Mouse (Mus musculus) T-helper 17 cell (primary cell): Measurements from ENCODE around the gene Isg15.

Source experiments
- in situ Hi-C, 2 experiments: fragments of 300-600 bp; cut with MboI, MseI; formaldehyde crosslinking; loops; 1 replicate in 1 of 2; 2 replicates in 1 of 2; pipeline ENCODE4 v1.15.1; 2025; ENCODE audit warnings: high pct_unique_total_duplicates in 2 of 2

The Isg15 gene

DNA sequence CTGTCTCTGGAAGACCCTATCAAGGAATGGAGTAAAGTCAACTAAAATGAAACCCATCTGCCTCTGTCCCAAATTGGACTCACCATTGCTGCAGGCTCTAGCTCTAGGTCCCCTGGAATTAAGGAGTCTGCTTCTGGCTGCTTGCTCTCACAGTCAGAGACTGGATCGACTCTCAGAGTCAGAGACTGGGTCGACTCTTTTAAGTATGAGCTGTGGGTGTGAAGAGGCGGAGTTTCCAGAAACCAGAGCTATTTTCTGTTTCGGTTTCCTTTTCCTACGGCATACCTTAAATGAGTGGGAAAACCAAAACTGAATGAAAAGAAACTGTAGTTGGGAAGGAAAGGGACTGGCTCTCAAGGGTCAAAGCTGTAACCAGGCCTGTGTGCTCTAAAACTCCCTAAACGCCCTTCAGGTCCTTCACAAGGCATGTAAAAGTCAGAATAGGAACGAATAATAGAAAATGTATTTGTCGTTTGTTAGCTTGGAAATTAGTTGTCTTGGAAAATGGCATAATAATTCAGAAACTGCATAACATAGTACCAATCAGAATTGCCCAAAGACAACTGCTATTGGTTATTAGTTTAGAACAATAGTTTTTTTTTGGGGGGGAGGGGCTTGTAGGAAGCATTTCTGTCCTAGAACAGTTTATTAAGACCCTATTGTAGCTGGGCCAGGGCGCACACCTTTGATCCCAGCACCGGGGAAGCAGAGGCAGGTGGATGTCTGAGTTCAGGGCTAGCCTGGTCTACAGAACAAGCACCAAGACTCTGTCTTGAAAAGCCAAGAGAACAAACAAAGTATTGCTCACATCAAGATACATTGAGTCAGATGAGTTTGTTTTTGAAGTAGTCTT is at the start of gene Isg15:
Gene Isg15, minus strand, starts transcription at position 196 of the 853 bp plus-strand sequence.
- in situ Hi-C loops, result no loop called here

DNA sequence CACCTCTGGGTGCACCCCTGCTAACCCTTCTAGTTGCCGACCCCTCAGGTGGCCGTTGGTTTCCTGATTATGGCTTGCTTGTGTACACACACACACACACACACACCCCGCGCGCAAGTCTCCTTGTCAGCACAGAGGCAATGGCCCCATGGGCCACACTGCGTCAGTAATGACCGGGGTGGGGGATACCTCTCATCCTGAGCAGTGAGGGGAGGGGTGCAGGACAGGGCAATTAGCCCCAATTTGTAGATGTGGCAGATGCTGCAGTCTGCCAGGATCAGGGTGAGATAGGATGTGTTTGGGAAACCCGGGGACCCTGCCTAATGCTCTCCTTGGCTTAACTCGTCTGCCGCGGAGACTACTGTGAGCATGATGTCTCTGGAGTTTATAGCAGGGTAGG is 48.9 kb upstream of the Isg15 start:
- in situ Hi-C loops, result loop anchor here (5.0 kb wide), 2 partner anchors 63 to 122 kb away; no protein-coding TSS in a partner anchor

DNA sequence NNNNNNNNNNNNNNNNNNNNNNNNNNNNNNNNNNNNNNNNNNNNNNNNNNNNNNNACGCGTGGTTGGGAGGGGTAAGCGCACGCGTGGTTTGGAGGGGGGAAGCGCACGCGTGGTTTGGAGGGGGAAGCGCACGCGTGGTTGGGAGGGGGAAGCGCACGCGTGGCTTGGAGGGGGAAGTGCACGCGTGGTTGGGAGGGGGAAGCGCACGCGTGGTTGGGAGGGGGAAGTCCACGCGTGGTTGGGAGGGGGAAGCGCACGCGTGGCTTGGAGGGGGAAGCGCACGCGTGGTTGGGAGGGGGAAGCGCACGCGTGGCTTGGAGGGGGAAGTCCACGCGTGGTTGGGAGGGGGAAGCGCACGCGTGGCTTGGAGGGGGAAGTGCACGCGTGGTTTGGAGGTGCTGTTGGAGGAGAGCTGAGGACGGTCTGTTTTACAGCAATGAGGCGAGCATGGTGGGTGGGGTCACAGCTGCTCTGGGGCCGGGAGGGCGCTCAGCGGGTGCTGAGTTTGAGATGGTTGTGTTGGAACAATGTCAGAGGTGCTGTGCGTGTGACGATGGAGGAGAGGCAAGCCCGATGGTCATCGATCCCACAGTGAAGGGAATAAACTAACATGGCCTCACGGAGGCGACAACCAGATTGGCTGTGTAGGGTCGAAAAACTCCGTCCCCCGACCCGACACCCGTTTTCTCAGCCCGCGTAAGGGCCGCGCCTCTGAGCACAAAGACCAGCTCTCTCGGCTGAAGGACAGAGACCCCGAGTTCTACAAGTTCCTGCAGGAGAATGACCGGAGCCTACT is 36.2 kb upstream of the Isg15 start:
- in situ Hi-C loops, result no loop called here

GRCm38 (mm10) chr4:156235808-156236533 is 35.4 kb upstream of the Isg15 start, which contains the start of gene Noc2l:
TSS of gene Noc2l (plus strand) at chr4:156236010.
- in situ Hi-C loops, result no loop called here

- in situ Hi-C loops, result no loop called here
Observed at GRCm38 (mm10) chr4:156235360-156235770, 34.7 kb upstream of the Isg15 start.

GRCm38 (mm10) chr4:156234701-156235213 is 34.1 kb upstream of the Isg15 start, which contains the start of gene Plekhn1:
TSS of gene Plekhn1 (minus strand) at chr4:156234857.
- in situ Hi-C loops, result no loop called here

DNA sequence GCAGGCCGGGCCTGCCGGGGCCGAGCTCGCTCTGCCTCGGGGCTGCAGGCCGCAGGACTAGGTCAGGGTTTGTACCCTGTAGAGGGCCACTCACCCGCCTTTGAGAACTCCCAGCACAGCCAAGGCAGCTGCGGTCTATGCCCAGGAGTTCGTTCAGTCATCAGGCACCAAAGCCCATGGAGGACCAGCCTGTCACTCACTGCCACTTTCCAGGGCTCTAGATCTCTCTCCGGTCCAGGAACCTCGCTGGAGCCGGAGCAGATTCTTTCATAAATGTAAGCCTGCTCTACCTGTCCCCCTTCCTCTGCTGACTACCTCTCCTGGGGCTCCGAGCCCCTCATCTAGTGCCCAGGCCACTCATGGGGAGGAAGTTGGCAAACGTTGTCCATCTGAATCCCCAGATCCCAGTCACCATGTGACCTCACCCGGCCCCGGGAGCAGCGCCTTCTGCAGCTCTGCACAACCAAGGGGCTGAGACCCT is 33.4 kb upstream of the Isg15 start:
- in situ Hi-C loops, result no loop called here

DNA sequence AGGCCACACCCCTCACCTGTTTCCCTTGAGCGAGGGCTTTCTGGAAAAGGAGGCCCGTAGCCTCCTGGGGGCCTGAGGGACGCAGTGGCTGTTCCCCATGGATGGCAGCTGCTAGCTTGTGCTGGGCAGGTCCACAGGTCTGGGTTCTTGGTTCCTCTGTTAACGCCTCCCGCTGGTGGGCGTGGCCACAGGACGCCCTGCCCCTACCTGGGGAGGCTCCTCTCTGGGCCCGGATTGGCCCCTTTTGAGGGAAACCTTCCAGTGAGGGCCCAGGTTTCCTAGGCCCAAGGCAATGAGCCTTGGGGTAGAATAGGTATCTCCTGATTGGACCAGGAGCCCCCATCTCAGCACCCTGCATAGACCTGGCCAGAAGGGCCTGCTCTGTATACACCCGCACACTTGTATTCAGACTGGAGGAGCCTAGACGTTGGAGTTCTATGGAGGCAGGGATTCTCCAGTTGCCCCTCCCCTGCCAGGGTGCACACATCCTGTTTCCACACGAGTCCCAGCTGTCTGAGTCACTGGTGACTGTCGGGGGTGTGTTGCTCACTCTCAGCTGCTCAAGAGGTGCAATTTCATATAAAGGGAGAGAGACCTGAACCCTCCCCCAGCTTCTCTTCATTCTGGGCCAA is 27.9 kb upstream of the Isg15 start:
- in situ Hi-C loops, result no loop called here

DNA sequence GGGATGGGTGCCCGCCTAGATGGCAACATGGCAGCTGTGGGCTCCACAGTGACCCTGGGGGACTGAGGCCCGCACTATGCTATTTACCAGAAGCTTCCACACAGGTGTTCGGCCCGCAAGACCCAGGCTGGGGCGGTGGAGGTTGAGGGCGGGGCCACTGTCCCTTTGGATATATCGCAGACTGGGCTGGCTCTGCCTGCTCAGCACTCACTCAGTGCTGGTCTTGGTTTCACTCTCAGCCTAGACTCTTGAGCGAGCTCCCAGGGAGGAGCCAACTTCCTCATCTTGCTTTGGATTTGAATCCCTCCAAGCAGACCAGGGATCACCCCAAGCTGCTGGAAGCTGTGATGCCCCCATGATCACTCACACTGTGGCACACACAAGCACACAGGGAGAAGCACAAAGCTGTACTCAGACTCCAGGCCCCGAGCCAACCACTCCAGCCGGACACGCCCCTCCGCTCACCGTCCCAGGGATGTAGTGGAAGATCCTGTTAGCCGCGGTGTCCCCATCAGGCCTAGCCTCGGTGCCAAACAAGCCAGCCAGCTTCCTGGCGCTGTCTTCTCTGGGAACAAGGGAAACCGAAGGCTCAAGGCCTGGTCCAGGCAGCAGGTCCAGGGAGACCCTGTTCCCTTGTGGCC is 27.3 kb upstream of the Isg15 start:
- in situ Hi-C loops, result no loop called here

DNA sequence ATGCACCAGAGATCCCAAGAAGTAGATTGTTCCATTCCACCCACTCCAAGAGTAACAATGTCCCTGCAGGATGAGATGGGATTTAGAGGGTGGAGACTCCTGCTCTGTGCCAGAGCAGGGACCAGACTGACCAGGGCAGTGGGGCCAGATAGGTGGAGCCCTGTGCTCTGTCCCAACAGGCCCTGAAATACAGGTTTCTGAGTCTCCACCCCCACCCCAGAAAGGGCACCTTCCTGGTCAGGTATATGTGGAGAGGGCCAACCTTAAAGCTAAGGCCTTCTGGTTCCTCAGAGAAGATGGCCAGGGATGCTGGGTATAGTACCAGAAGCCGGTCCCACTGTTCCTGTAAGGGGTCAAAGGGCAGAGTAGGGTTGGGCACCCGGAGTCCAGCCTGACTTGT is 23.7 kb upstream of the Isg15 start:
- in situ Hi-C loops, result loop anchor here in 1 of 2 experiments (5.0 kb wide), 1 partner anchor 252 kb away; no protein-coding TSS in a partner anchor

GRCm38 (mm10) chr4:156219936-156220335 is 19.3 kb upstream of the Isg15 start:
- in situ Hi-C loops, result loop anchor here in 1 of 2 experiments (5.0 kb wide), 1 partner anchor 248 kb away; no protein-coding TSS in a partner anchor

DNA sequence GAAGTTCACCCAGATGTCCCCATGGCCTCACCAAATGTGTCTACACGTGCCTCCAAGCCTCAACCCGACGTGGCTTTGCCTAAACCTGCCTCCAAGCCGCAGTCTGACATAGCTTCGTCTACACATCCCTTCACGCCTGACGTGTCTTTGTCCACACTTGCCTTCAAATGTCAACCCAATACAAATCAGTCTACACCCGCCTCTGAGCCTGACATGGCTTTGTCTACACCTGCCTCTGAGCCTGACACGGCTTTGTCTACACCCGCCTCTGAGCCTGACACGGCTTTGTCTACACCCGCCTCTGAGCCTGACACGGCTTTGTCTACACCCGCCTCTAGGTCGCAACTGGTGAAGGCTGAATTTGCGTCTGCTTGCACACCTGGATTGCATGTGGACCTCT is 17.2 kb upstream of the Isg15 start:
- in situ Hi-C loops, result no loop called here

- in situ Hi-C loops, result no loop called here
Observed at GRCm38 (mm10) chr4:156217022-156217669, 16.5 kb upstream of the Isg15 start.

DNA sequence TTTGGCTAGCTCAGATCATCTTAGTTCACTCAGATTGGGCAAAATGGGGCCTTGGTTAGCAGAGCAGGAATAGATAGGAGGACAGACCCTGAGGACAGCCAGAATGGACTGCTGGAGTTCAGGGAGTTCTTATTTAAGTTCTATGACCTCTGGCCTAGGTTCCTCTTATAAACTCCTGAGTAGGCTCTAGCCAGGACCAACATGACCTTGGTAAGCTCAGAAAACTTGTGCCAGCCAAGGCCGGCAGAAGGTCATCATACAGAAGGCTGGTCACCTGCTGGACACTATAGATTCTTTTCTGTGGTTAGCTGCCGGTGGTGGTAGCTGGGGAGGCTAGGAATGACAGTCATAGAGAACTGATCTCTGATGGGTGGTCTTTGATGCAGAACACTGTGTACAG is 15.6 kb upstream of the Isg15 start:
- in situ Hi-C loops, result no loop called here

DNA sequence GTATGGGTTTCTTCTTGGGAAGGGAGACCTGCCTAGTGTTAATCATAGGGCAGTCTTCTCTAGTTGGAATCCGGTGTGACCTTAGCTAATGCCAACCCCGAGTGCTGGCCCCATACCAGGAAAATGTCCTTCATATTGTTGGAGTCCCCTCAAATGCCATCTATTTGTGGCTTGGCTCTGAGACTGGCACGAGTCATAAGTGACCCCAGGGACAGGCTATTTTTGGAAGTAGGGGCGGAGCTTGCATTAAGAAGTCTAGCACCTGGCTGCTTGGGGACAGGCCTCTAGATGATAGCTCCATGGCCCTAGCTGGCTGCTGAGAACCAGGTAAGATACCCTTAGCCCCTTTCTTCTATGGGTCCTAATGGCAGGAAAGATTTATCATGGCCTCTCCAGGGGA is 15.0 kb upstream of the Isg15 start, which contains the start of gene Perm1:
Gene Perm1, plus strand, starts transcription at position 220 of the 400 bp plus-strand sequence.
- in situ Hi-C loops, result no loop called here

- in situ Hi-C loops, result no loop called here
Observed at GRCm38 (mm10) chr4:156213134-156213533, 12.5 kb upstream of the Isg15 start.

DNA sequence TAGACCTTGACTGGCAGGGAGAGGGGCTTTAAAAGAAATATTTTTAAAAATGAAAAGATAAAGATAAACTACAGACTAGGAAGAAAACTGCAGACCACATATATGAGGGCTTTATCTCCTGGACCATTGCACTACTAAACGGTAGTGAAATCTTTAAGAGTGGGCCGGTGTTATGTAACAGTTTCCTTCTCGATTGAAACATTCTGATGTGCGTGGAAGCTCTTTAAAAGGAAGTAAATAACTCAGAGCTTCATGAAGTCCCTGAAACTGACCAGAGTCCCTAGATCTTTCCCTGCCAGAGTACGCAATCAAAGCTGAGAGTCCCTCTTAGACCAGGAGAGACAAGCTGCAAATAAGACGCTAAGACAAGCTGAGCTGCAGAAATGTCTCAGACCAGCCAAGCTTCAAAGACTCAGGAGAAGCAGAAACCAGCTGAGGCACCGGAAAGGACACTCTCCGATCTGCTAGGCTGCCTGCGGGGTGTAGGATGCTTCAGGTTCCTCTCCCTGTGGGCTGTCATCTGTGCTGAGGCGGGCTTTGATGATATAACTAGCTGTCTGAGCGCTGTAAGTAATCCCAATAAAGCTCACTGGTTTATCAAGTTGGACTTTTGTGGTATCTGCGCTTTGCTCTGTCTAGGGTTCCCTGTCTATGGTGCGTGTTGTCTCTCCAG is 9.5 kb upstream of the Isg15 start:
- in situ Hi-C loops, result no loop called here

GRCm38 (mm10) chr4:156208872-156209271 is 8.3 kb upstream of the Isg15 start:
- in situ Hi-C loops, result no loop called here
